ENCODE assay signal across 9 mouse cellular contexts in genomic region chr2:4542629-4543416, GRCm38 (mm10).
A peak's percentile ranks its signal among the peaks of the same experiment; 100 is the strongest.
DNase-seq lines count a peak whose midpoint lies in the region; ATAC-seq lines count a peak whose summit lies in the region.
"Had no signal": no experiment of that assay in that cellular context is flagged by ENCODE, and none has a peak within 500 bp of the region (broad histone marks: within the 10 kb centered on the region; RNA-seq: fewer than 3 reads in every experiment).

No protein-coding gene starts in this region.

- DNase-seq in urinary bladder, postnatal 14 days (ENCODE audit: low spot score), result peak; percentile 60
- no peak for DNase-seq in urinary bladder, adult 2 months (ENCODE audit: low spot score)
- DNase-seq in gastrocnemius, postnatal 14 days, result peak; percentile 70
- no peak for DNase-seq in cerebellum, adult 9-10 months
- no peak for DNase-seq in thymus, postnatal 0 days (ENCODE audit: low spot score)
- no peak for DNase-seq in thymus, postnatal 25 days

- intact Hi-C loops in gastrocnemius, postnatal 14 days (cut with DNase I; ENCODE audit: low total_unique reads), result no loop called here

- H3K9ac ChIP-seq in hindbrain, embryonic 15.5 days, result no peak overlapping the region
- H3K9ac ChIP-seq in neural tube, embryonic 13.5 days, result peak overlapping the region; percentile 26; the same call in 1 of the 2 replicates
- H3K9ac ChIP-seq: stomach, embryonic 15.5 days had no signal

- 31% methylated on average over 11 of the region's 11 CpGs for WGBS in hindbrain, embryonic 15.5 days
- WGBS in neural tube, embryonic 13.5 days, result 43% methylated on average over 11 of the region's 11 CpGs

- H3K27me3 ChIP-seq in hindbrain, embryonic 15.5 days, result no peaks in the 10 kb centered on the region
- no peaks in the 10 kb centered on the region for H3K27me3 ChIP-seq in neural tube, embryonic 13.5 days
- H3K27me3 ChIP-seq: stomach, embryonic 15.5 days had no signal

- peaks cover 56% of the 10 kb centered on the region for H3K4me1 ChIP-seq in hindbrain, embryonic 15.5 days (replicated peaks)
- peaks cover 54% of the 10 kb centered on the region for H3K4me1 ChIP-seq in neural tube, embryonic 13.5 days (replicated peaks)

- H3K4me3 ChIP-seq in hindbrain, embryonic 15.5 days, result no peak overlapping the region
- no peak overlapping the region for H3K4me3 ChIP-seq in neural tube, embryonic 13.5 days
- H3K4me3 ChIP-seq: stomach, embryonic 15.5 days had no signal

- ATAC-seq in hindbrain, embryonic 15.5 days (ENCODE audit: low FRiP score, low read depth), result peak; percentile 42; the same call in 1 of the 2 replicates
- ATAC-seq in neural tube, embryonic 13.5 days (ENCODE audit: low read depth), result peak; percentile 24; the same call in 1 of the 2 replicates

- H3K9me3 ChIP-seq in hindbrain, embryonic 15.5 days, result no peaks in the 10 kb centered on the region
- H3K9me3 ChIP-seq in neural tube, embryonic 13.5 days, result no peaks in the 10 kb centered on the region
- H3K9me3 ChIP-seq: stomach, embryonic 15.5 days had no signal

- H3K4me2 ChIP-seq in hindbrain, embryonic 15.5 days, result no peak overlapping the region
- H3K4me2 ChIP-seq in neural tube, embryonic 13.5 days, result no peak overlapping the region
- H3K4me2 ChIP-seq: stomach, embryonic 15.5 days had no signal

- peak overlapping the region; percentile 68 for H3K27ac ChIP-seq in hindbrain, embryonic 15.5 days (replicated peaks)
- H3K27ac ChIP-seq in neural tube, embryonic 13.5 days (replicated peaks), result peak overlapping the region; percentile 79
- H3K27ac ChIP-seq: stomach, embryonic 15.5 days had no signal

- peaks cover 14% of the 10 kb centered on the region for H3K36me3 ChIP-seq in hindbrain, embryonic 15.5 days
- peaks cover 33% of the 10 kb centered on the region for H3K36me3 ChIP-seq in neural tube, embryonic 13.5 days
- H3K36me3 ChIP-seq: stomach, embryonic 15.5 days had no signal

Comparison
In these comparisons a context has a peak if more than half of its experiments do, and no peak if none do; other contexts are left out.
1. DNase-seq: peak in urinary bladder, postnatal 14 days (single experiment) and gastrocnemius, postnatal 14 days (single experiment); none in urinary bladder, adult 2 months (single experiment), cerebellum, adult 9-10 months (single experiment), thymus, postnatal 0 days (single experiment) and thymus, postnatal 25 days (single experiment).